Mouse (Mus musculus) lung, postnatal 0 days (tissue): Measurements from ENCODE around the gene Gipc2. TPM values are rescaled to one million over a fixed set of nuclear protein-coding genes. Genes with fewer than 3 reads are reported as not detected.
A peak's percentile ranks its signal among the peaks of the same experiment; 100 is the strongest.

ENCODE experiments used
- ATAC-seq: fragments of 200-750 bp; cut with Nextera tagmentation; 2 replicates; pipeline ENCODE4 v1.8.0; 2017; ENCODE audit warnings: moderate library complexity
- DNase-seq: peaks from one replicate; pipeline ENCODE4 v3.0.0-alpha.2; 2016; ENCODE audit warnings: low spot score
- H3K27ac ChIP-seq: fragments of 300-500 bp; sonication (generic); 2 replicates; pipeline ENCODE4 v1.5.1; 2014; ENCODE audit warnings: antibody characterized with exemption, mild to moderate bottlenecking, low read length, mixed read lengths
- H3K27me3 ChIP-seq: fragments of 300-500 bp; sonication (generic); replicated peaks from 2 replicates; pipeline ENCODE4 v1.6.1; 2014; ENCODE audit warnings: low read length, mixed read lengths; ENCODE audit not compliant: insufficient read depth
- H3K36me3 ChIP-seq: fragments of 300-500 bp; sonication (generic); 2 replicates; pipeline ENCODE4 v1.6.1; 2014; ENCODE audit warnings: low read length, mixed read lengths; ENCODE audit not compliant: insufficient read depth
- H3K4me1 ChIP-seq: fragments of 300-500 bp; sonication (generic); 2 replicates; pipeline ENCODE4 v1.6.1; 2014; ENCODE audit warnings: antibody characterized with exemption, low read depth, low read length, mixed read lengths; ENCODE audit not compliant: insufficient read depth
- H3K4me2 ChIP-seq: fragments of 300-500 bp; sonication (generic); replicated peaks from 2 replicates; pipeline ENCODE4 v1.6.1; 2014; ENCODE audit warnings: low read depth, mild to moderate bottlenecking, low read length, moderate library complexity, mixed read lengths
- H3K4me3 ChIP-seq: fragments of 300-500 bp; sonication (generic); 2 replicates; pipeline ENCODE4 v1.5.1; 2014; ENCODE audit warnings: low read depth, low read length
- H3K9ac ChIP-seq: fragments of 300-500 bp; sonication (generic); replicated peaks from 2 replicates; pipeline ENCODE4 v1.6.1; 2014; ENCODE audit warnings: low read depth, mild to moderate bottlenecking
- H3K9me3 ChIP-seq: fragments of 300-500 bp; sonication (generic); 2 replicates; pipeline ENCODE4 v1.6.1; 2016; ENCODE audit warnings: low read length, mixed read lengths
- CTCF ChIP-seq: IDR thresholded peaks from 2 replicates; pipeline ENCODE4 v1.5.1; 2016; ENCODE audit warnings: antibody characterized with exemption, mild to moderate bottlenecking
- EP300 ChIP-seq: IDR thresholded peaks from 2 replicates; pipeline ENCODE4 v1.6.1; 2016; ENCODE audit warnings: antibody characterized with exemption, mild to moderate bottlenecking, control low read depth
- WGBS: fragments of 180-500 bp; shearing (Covaris S2); extraction: QIAGEN DNeasy Blood & Tissue Kit; methylation state at CpG from one replicate; pipeline ENCODE4 v1.1.7; 2014; 5-methylcytosine and 5-hydroxymethylcytosine counted together
- polyA plus RNA-seq: library from polyadenylated mRNA; unstranded; fragments of >200 nt; fragmentation: Nextera tagmentation; extraction: Ambion mirVana; gene quantifications from 2 replicates; pipeline ENCODE4 v1.2.1, GENCODE M21; 2015

The Gipc2 gene
- polyA plus RNA-seq, 1 experiment from 2014 or later: 86.3 TPM

DNA sequence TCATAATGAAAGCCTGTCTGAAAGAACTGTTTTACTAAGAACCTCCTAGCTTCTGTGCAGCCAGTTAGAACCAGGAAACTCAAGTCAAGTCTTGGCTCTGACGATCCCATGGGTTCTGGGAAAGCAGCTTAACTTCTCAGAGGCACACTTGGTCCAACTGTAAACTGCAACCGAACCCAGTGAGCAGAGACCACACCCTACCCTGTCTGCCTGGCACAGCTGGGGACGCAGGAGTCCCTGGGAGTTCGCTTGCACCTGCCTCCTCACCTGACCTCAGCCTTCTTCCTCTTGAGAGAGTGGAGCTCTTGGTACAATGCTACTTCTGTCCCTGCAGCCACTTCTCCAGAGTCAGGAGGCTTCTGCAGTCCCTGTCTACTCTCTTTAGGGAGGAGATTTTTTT is 5.4 kb downstream of the Gipc2 start:
- Histone ChIP-seq H3K4me1 (no peaks in the 10 kb centered on the region; the same call in 1 of the 2 replicates), H3K27me3 (0 out of 2 replicates have a peak, but pooled peaks cover 3% of the 10 kb centered on the region), H3K9me3 (no peaks in the 10 kb centered on the region), H3K9ac (no peak overlapping the region), H3K36me3 (no peaks in the 10 kb centered on the region), H3K4me2 (no peak overlapping the region), H3K27ac (peak overlapping the region; percentile 11; the same call in 1 of the 2 replicates), H3K4me3 (no peak overlapping the region)
- 40% methylated on average over 4 of the region's 4 CpGs for WGBS
- ATAC-seq: peak; percentile 58
- peak; percentile 21 for DNase-seq
- TF ChIP-seq CTCF (no peak), EP300 (no peak)

DNA sequence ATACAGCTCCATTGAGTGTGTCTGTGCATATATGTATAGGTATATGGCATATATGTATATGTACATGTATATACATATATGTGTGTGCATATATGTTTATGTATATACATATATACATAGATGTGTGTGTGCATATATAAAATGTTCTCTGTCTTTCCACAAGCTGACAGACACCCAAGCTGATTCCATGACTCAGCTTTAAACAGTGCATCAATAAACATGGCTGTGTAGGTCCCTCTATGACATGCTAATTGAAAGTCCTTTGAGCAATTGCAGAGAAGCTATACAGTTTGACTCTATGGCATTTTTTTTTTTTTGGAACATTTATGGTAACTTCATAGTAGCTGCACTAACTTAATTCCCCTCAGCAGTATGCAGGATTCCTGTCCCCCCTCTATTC is 6.7 kb downstream of the Gipc2 start:
- Histone ChIP-seq H3K4me1 (no peaks in the 10 kb centered on the region), H3K9ac (no peak overlapping the region), H3K27ac (no peak overlapping the region), H3K4me2 (no peak overlapping the region), H3K36me3 (no peaks in the 10 kb centered on the region), H3K9me3 (no peaks in the 10 kb centered on the region), H3K27me3 (no peaks in the 10 kb centered on the region), H3K4me3 (no peak overlapping the region)
- no peak for DNase-seq
- TF ChIP-seq EP300 (no peak), CTCF (no peak)
- ATAC-seq: no peak

DNA sequence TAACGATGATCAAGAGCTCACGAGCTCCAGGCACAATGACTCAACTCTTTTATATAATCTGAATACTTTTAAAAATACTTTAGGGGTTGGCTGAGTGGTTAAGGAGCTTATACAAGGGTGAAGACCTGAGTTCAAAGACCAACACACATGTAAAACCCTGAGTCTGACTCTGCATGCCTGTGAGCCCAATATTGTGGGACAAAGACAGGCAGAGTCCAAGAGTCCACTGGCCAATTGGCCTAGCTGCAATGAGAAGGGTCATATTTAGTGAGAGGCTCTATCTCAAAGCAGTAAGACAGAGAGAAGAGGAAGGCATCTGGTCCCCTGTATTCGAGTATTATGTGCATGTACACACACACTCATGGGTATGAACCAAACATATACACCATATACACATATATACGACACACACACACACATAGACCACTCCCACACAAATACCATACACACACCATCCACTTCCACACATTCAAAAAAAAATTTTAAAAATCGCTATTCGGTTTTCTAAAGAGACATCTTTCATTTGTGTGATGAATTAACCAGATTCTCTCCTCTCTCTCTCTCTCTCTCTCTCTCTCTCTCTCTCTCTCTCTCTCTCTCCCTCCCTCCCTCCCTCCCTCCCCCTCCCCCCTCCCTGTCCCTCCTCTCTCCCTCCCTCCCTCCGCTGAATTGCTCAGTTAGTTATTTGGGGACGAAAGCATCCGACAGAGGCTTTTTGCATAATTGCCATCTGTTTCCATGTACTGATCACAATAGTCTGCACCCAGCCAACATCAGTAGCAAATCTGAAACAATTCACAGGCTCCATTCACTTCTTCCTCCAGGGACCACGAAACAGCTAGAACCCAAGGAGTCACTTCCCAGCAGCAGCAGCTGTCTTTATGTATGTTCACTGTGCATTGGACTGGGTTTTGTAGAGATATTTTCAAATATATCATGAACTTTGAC is 7.4 kb downstream of the Gipc2 start:
- no peak for DNase-seq
- Histone ChIP-seq H3K36me3 (no peaks in the 10 kb centered on the region), H3K4me1 (no peaks in the 10 kb centered on the region), H3K9ac (no peak overlapping the region), H3K27me3 (no peaks in the 10 kb centered on the region), H3K27ac (no peak overlapping the region), H3K4me3 (no peak overlapping the region), H3K9me3 (no peaks in the 10 kb centered on the region), H3K4me2 (no peak overlapping the region)
- WGBS: 73% methylated on average over 10 of the region's 10 CpGs
- no peak for ATAC-seq
- TF ChIP-seq EP300: no peak

DNA sequence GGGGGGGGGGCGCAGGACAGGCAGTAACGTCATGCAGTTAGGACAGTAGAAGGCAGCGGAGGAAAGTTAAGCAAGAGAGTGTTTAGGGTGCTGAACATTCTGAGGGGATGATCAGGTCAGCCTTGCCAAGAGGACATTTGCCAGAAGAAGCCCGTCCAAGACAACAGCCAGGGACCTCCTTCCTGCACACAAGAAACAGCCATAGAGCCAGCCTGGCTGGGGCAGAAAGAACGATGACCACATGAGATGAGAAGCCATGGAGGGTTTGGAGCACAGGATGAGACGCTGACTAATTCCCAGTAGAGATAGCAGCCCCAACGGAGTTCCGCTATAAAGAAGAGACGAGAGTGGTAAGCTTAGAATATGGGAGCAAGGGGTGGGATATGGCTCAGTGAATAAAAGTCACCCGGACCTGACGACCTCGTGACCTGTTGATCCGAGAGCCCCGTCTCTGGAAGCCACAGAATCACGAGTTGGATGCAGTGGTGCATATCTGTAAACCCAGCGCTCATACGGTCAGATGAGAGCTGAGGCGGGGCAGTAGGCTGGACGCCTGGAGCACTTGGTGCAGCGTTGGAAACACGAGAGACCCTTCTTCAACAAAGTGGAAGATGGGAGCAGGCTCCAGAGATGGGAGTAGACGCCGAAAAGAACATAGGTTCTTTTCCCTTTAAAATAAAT is 9.1 kb downstream of the Gipc2 start:
- WGBS: 70% methylated on average over 23 of the region's 23 CpGs
- ATAC-seq: no peak
- TF ChIP-seq EP300: no peak
- TF ChIP-seq CTCF: no peak

DNA sequence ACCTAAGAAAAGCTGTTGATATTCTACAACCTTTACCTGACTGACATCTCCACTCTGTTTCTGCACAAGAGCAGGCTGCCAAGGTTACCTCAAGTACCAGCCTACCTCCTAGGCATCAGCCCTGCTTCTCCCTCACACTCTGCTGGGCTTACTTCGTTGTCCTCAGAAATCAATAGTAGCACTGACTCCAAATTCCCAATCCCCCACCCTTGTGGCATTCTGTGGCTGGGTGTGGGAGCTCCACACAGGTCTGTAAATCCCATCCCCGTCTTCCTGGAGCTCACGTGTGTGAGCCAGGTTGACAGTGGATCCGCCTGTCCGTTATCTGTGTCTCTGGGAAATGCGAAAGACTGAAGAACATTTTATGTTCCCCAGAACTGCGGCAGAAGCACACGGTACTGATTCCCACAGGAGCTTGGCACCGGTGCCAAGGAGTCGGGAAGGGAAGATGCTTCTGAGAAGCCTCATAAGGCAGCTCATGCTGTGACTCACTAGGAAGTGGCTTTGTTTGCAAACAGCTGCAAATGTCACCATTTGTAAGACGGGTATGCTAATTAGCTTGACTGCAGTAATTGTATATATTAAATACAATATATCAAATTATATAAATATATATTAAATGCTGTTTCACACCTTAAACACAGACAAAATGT is 10.6 kb downstream of the Gipc2 start:
- Histone ChIP-seq H3K27ac (no peak overlapping the region), H3K4me2 (no peak overlapping the region), H3K9ac (no peak overlapping the region), H3K36me3 (no peaks in the 10 kb centered on the region), H3K4me1 (no peaks in the 10 kb centered on the region), H3K9me3 (no peaks in the 10 kb centered on the region), H3K27me3 (no peaks in the 10 kb centered on the region), H3K4me3 (no peak overlapping the region)
- ATAC-seq (no peak), DNase-seq (no peak)
- WGBS: 52% methylated on average over 11 of the region's 11 CpGs
- TF ChIP-seq CTCF (no peak), EP300 (no peak)

More for the DNA sequence above, 9.1 kb downstream of the Gipc2 start:
- H3K4me3 ChIP-seq: no peak overlapping the region
- H3K4me1 ChIP-seq: no peaks in the 10 kb centered on the region
- no peaks in the 10 kb centered on the region for H3K27me3 ChIP-seq
- no peak overlapping the region for H3K4me2 ChIP-seq
- H3K9ac ChIP-seq: no peak overlapping the region
- no peaks in the 10 kb centered on the region for H3K9me3 ChIP-seq
- H3K27ac ChIP-seq: no peak overlapping the region
- no peak for DNase-seq
- H3K36me3 ChIP-seq: no peaks in the 10 kb centered on the region

DNA sequence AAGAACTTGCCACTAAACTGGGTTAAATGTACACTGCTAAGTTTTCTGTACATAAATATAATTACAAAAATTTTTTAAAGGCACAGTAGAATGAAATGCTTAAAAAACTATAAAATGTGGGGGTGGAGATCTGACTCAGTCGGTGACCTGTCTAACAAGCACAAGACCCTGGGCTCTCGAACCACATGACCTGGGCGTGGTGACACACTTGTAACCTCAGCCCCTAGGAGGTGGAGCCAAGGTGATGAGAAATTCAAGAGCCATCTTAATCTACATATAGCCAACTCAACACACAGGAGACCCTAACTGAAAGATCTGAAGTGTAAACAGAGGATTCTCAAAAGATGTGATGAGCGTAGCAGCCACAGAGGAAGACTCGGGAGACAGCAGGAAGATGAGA is 11.9 kb downstream of the Gipc2 start:
- Histone ChIP-seq H3K27ac (no peak overlapping the region), H3K9ac (no peak overlapping the region), H3K9me3 (no peaks in the 10 kb centered on the region), H3K4me3 (no peak overlapping the region), H3K4me1 (0 out of 2 replicates have a peak, but pooled peaks cover 4% of the 10 kb centered on the region), H3K4me2 (no peak overlapping the region), H3K36me3 (no peaks in the 10 kb centered on the region), H3K27me3 (no peaks in the 10 kb centered on the region)
- DNase-seq (no peak), ATAC-seq (no peak)
- TF ChIP-seq CTCF (no peak), EP300 (no peak)
- WGBS: 84% methylated on average over 5 of the region's 5 CpGs
